Mouse (Mus musculus) MEL (cell line): ENCODE measurements around the gene Vav3. TPM values are rescaled to one million over a fixed set of nuclear protein-coding genes. Genes with fewer than 3 reads are reported as not detected.

ENCODE experiments used
- DNase-seq: peaks from one replicate; pipeline ENCODE4 v3.0.0; 2011; ENCODE audit warnings: low read depth, low spot score
- H3K27ac ChIP-seq: 2 replicates; pipeline ENCODE4 v1.5.1; 2012; ENCODE audit warnings: low read depth, mild to moderate bottlenecking, control low read depth, low read length, moderate library complexity; ENCODE audit not compliant: control insufficient read depth
- H3K27me3 ChIP-seq, 2 experiments: fragments of 150-350 bp in 1 of 2; sonication (generic) in 1 of 2; 2 replicates each; pipeline ENCODE4 v1.6.1; 2012; ENCODE audit warnings: low read length in 2 of 2, mild to moderate bottlenecking in 2 of 2, improper control_type of control experiment in 1 of 2, moderate library complexity in 1 of 2; ENCODE audit not compliant: insufficient read depth in 2 of 2, control insufficient read depth in 1 of 2
- H3K36me3 ChIP-seq, 2 experiments: 2 replicates each; pipeline ENCODE4 v1.6.1; 2012 to 2014; ENCODE audit warnings: low read length in 2 of 2, improper control_type of control experiment in 1 of 2, inconsistent platforms in 1 of 2, mild to moderate bottlenecking in 1 of 2; ENCODE audit not compliant: insufficient read depth in 2 of 2, control insufficient read depth in 1 of 2
- H3K4me1 ChIP-seq, 2 experiments: fragments of 150-350 bp in 1 of 2; sonication (generic) in 1 of 2; 2 replicates each; pipeline ENCODE4 v1.6.1; 2012; ENCODE audit warnings: low read length in 2 of 2, improper control_type of control experiment in 1 of 2, mild to moderate bottlenecking in 1 of 2; ENCODE audit not compliant: insufficient read depth in 2 of 2, control insufficient read depth in 1 of 2
- H3K4me3 ChIP-seq, 2 experiments: fragments of 150-350 bp in 1 of 2; sonication (generic) in 1 of 2; 2 replicates each; pipeline ENCODE4 v1.5.1; 2012; ENCODE audit warnings: low read depth in 2 of 2, low read length in 2 of 2, mild to moderate bottlenecking in 2 of 2, moderate library complexity in 2 of 2, control low read depth in 1 of 2, improper control_type of control experiment in 1 of 2; ENCODE audit not compliant: control insufficient read depth in 1 of 2, insufficient read depth in 1 of 2
- H3K79me2 ChIP-seq: 2 replicates; pipeline ENCODE4 v1.6.1; 2012; ENCODE audit warnings: mild to moderate bottlenecking, low read length, moderate library complexity; ENCODE audit not compliant: control insufficient read depth, poor library complexity, insufficient read depth
- H3K9ac ChIP-seq: 2 replicates; pipeline ENCODE4 v1.6.1; 2012; ENCODE audit warnings: low read depth, mild to moderate bottlenecking, control low read depth, low read length, moderate library complexity; ENCODE audit not compliant: control insufficient read depth, poor library complexity, severe bottlenecking
- H3K9me3 ChIP-seq: fragments of 150-350 bp; sonication (generic); replicated peaks from 2 replicates; pipeline ENCODE4 v1.6.1; 2012; ENCODE audit warnings: mild to moderate bottlenecking, low read length, improper control_type of control experiment, moderate library complexity; ENCODE audit not compliant: insufficient read depth
- CHD1 ChIP-seq: IDR thresholded peaks from 2 replicates; pipeline ENCODE4 v1.6.1; 2012; ENCODE audit warnings: low read depth, mild to moderate bottlenecking, inconsistent platforms, low read length, improper control_type of control experiment
- E2F4 ChIP-seq: IDR thresholded peaks from 2 replicates; pipeline ENCODE4 v1.6.1; 2011; ENCODE audit warnings: low read depth, low read length, improper control_type of control experiment, borderline replicate concordance
- ELF1 ChIP-seq: IDR thresholded peaks from 2 replicates; pipeline ENCODE4 v1.6.1; 2014; ENCODE audit warnings: low read depth, mild to moderate bottlenecking, inconsistent platforms, low read length, improper control_type of control experiment, moderate library complexity
- EP300 ChIP-seq, 2 experiments: IDR thresholded peaks; 2 replicates each; pipeline ENCODE4 v1.6.1; 2011; ENCODE audit warnings: improper control_type of control experiment in 2 of 2, low read length in 2 of 2, low read depth in 1 of 2, mild to moderate bottlenecking in 1 of 2
- GABPA ChIP-seq: IDR thresholded peaks from 2 replicates; pipeline ENCODE4 v1.6.1; 2012; ENCODE audit warnings: low read depth, mild to moderate bottlenecking, inconsistent platforms, low read length, improper control_type of control experiment, moderate library complexity
- GATA1 ChIP-seq: IDR thresholded peaks from 2 replicates; pipeline ENCODE4 v1.6.1; 2011; ENCODE audit warnings: low read depth, low read length, improper control_type of control experiment
- HCFC1 ChIP-seq: IDR thresholded peaks from 2 replicates; pipeline ENCODE4 v1.6.1; 2012; ENCODE audit warnings: low read depth, mild to moderate bottlenecking, inconsistent platforms, low read length, improper control_type of control experiment, moderate library complexity
- JUND ChIP-seq: IDR thresholded peaks from 2 replicates; pipeline ENCODE4 v1.6.1; 2011; ENCODE audit warnings: low read depth, mild to moderate bottlenecking, improper control_type of control experiment, low read length
- MAX ChIP-seq: IDR thresholded peaks from 2 replicates; pipeline ENCODE4 v1.6.1; 2011; ENCODE audit warnings: low read length, improper control_type of control experiment
- MXI1 ChIP-seq: IDR thresholded peaks from 2 replicates; pipeline ENCODE4 v1.6.1; 2011; ENCODE audit warnings: mild to moderate bottlenecking, low read depth, low read length, improper control_type of control experiment
- MYB ChIP-seq: IDR thresholded peaks from 2 replicates; pipeline ENCODE4 v1.6.1; 2011; ENCODE audit warnings: mild to moderate bottlenecking, low read depth, low read length, improper control_type of control experiment
- NELFE ChIP-seq: IDR thresholded peaks from 2 replicates; pipeline ENCODE4 v1.6.1; 2011; ENCODE audit warnings: low read depth, low read length, improper control_type of control experiment
- RAD21 ChIP-seq: IDR thresholded peaks from 2 replicates; pipeline ENCODE4 v1.6.1; 2011; ENCODE audit warnings: mild to moderate bottlenecking, low read depth, low read length, improper control_type of control experiment
- SMC3 ChIP-seq: IDR thresholded peaks from 2 replicates; pipeline ENCODE4 v1.6.1; 2011; ENCODE audit warnings: low read depth, low read length, improper control_type of control experiment
- TAL1 ChIP-seq: IDR thresholded peaks from 2 replicates; pipeline ENCODE4 v1.6.1; 2012; ENCODE audit warnings: mild to moderate bottlenecking, inconsistent platforms, low read length, moderate library complexity, mixed read lengths
- TBP ChIP-seq: IDR thresholded peaks from 2 replicates; pipeline ENCODE4 v1.8.0; 2011; ENCODE audit warnings: low read depth, low read length, improper control_type of control experiment
- TCF12 ChIP-seq: IDR thresholded peaks from 2 replicates; pipeline ENCODE4 v1.6.1; 2014; ENCODE audit warnings: low read depth, mild to moderate bottlenecking, inconsistent platforms, low read length, improper control_type of control experiment, moderate library complexity
- UBTF ChIP-seq: IDR thresholded peaks from 2 replicates; pipeline ENCODE4 v1.6.1; 2012; ENCODE audit warnings: low read depth, mild to moderate bottlenecking, inconsistent platforms, low read length, improper control_type of control experiment, moderate library complexity, borderline replicate concordance; ENCODE audit not compliant: insufficient read depth
- USF2 ChIP-seq, 2 experiments: IDR thresholded peaks; 2 replicates each; pipeline ENCODE4 v1.6.1; 2011 to 2012; ENCODE audit warnings: improper control_type of control experiment in 2 of 2, low read length in 2 of 2, borderline replicate concordance in 1 of 2, inconsistent platforms in 1 of 2, low read depth in 1 of 2, mild to moderate bottlenecking in 1 of 2; ENCODE audit not compliant: insufficient read depth in 1 of 2
- ZKSCAN1 ChIP-seq: IDR thresholded peaks from 2 replicates; pipeline ENCODE4 v1.6.1; 2012; ENCODE audit warnings: low read depth, mild to moderate bottlenecking, inconsistent platforms, low read length, improper control_type of control experiment, moderate library complexity
- ZNF384 ChIP-seq: IDR thresholded peaks from 2 replicates; pipeline ENCODE4 v1.6.1; 2012; ENCODE audit warnings: low read depth, mild to moderate bottlenecking, inconsistent platforms, low read length, improper control_type of control experiment
- polyA plus RNA-seq, 2 experiments: library from polyadenylated mRNA; stranded (reverse) in 1 of 2; unstranded in 1 of 2; fragments of >175 nt in 1 of 2; fragments of >200 nt in 1 of 2; gene quantifications; 2 replicates each; pipeline versions ENCODE4 v1.2.1 to v1.2.4; 2012; ENCODE audit warnings: low replicate concordance in 2 of 2, low read depth in 1 of 2; ENCODE audit not compliant: insufficient read length in 2 of 2, insufficient read depth in 1 of 2, missing spikeins in 1 of 2
- total RNA-seq: library from RNA; depleted of rRNA; stranded (reverse); fragments of 300-350 nt; gene quantifications from 2 replicates; pipeline ENCODE4 v1.2.3, GENCODE M21; 2012

Gene Vav3
- total and polyA plus RNA-seq, 3 experiments, result not detected

- H3K4me1 ChIP-seq, result no peaks in the 10 kb centered on the region
- no peak overlapping the region for H3K4me3 ChIP-seq
- no peaks in the 10 kb centered on the region for H3K79me2 ChIP-seq
- no peaks in the 10 kb centered on the region for H3K27me3 ChIP-seq
- no peaks in the 10 kb centered on the region for H3K36me3 ChIP-seq
- H3K27ac ChIP-seq, result no peak overlapping the region
- H3K9me3 ChIP-seq, result no peaks in the 10 kb centered on the region
- no peak for DNase-seq
- no peak overlapping the region for H3K9ac ChIP-seq
- TF ChIP-seq UBTF, result no peak
- no peak for TF ChIP-seq MAX
- no peak for TF ChIP-seq E2F4
- TF ChIP-seq GATA1, result no peak
- peak; percentile 3 for TF ChIP-seq RAD21
- TF ChIP-seq JUND, result no peak
- no peak for TF ChIP-seq EP300 (IDR thresholded peaks at IDR 0.05; ENCODE audit: low read depth in 1 of 2, low read length in 2 of 2)
- no peak for TF ChIP-seq ZNF384
- TF ChIP-seq MXI1, result no peak
- no peak for TF ChIP-seq NELFE
- TF ChIP-seq SMC3, result peak; percentile 37
- TF ChIP-seq HCFC1, result no peak
Observed at GRCm38 (mm10) chr3:109467288-109467687, 126.8 kb downstream of the Vav3 start.

- TF ChIP-seq MAX (no peak), HCFC1 (no peak), USF2 (IDR thresholded peaks at IDR 0.05; ENCODE audit: borderline replicate concordance in 1 of 2, insufficient read depth in 1 of 2, low read depth in 1 of 2, low read length in 2 of 2) (no peak), ELF1 (no peak), TCF12 (no peak), ZKSCAN1 (no peak), MYB (no peak), MXI1 (no peak), EP300 (IDR thresholded peaks at IDR 0.05; ENCODE audit: low read depth in 1 of 2, low read length in 2 of 2) (no peak), CHD1 (no peak), GABPA (no peak), TAL1 (no peak), TBP (no peak)
- Histone ChIP-seq H3K36me3 (no peaks in the 10 kb centered on the region), H3K27ac (no peak overlapping the region), H3K4me3 (no peak overlapping the region), H3K4me1 (no peaks in the 10 kb centered on the region), H3K9ac (no peak overlapping the region), H3K79me2 (no peaks in the 10 kb centered on the region), H3K9me3 (no peaks in the 10 kb centered on the region), H3K27me3 (no peaks in the 10 kb centered on the region)
- DNase-seq, result no peak
Observed at GRCm38 (mm10) chr3:109469465-109469864, 129.0 kb downstream of the Vav3 start.
